Mouse (Mus musculus): ENCODE measurements around the gene Mroh7. TPM values are rescaled to one million over a fixed set of nuclear protein-coding genes. Genes with fewer than 3 reads are reported as not detected.
A peak's percentile ranks its signal among the peaks of the same experiment; 100 is the strongest.

Mroh7 gene
- polyA plus RNA-seq, 1 experiment = 9.7 TPM

DNA sequence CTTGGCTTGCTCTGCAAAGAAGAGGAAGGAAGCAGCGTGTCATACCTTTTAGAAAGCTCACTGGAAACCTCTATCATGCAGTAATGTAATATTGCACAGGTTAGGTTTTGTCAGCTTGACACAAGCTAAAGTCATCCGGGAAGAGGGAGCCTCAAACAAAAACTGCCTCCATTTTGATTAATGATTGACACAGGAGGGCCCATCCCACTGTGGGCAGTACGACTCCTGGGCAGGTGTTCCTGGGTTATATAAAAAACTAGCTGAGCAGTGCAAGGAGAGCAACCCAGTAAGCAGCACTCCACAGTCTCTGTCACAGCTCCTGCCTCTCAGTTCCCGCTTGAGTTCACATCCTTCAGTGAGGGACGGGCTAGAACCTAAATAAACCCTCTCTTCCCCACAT lies 54.0 kb downstream of the Mroh7 start:
- Histone ChIP-seq H3K4me3 (ENCODE audit: insufficient read depth, low read length) (no peak overlapping the region), H3K4me1 (ENCODE audit: control insufficient read depth, insufficient read depth, low read length) (peaks cover 3% of the 10 kb centered on the region; the same call in 1 of the 2 replicates), H3K27ac (ENCODE audit: insufficient read depth, low read length) (no peak overlapping the region)
- TF ChIP-seq CTCF (IDR thresholded peaks at IDR 0.05; ENCODE audit: extremely low read depth, insufficient read depth, low read length) (no peak), POLR2A (IDR thresholded peaks at IDR 0.05; ENCODE audit: extremely low read depth, insufficient read depth, low read length) (no peak)

GRCm38 (mm10) chr4:106666546-106666945 lies 64.2 kb downstream of the Mroh7 start:
- TF ChIP-seq CTCF (IDR thresholded peaks at IDR 0.05; ENCODE audit: extremely low read depth, insufficient read depth, low read length) = no peak
- TF ChIP-seq POLR2A (IDR thresholded peaks at IDR 0.05; ENCODE audit: extremely low read depth, insufficient read depth, low read length) = no peak
- H3K27ac ChIP-seq (ENCODE audit: insufficient read depth, low read length) = no peak overlapping the region
- H3K4me3 ChIP-seq (ENCODE audit: insufficient read depth, low read length) = no peak overlapping the region
- H3K4me1 ChIP-seq (ENCODE audit: control insufficient read depth, insufficient read depth, low read length) = no peaks in the 10 kb centered on the region

DNA sequence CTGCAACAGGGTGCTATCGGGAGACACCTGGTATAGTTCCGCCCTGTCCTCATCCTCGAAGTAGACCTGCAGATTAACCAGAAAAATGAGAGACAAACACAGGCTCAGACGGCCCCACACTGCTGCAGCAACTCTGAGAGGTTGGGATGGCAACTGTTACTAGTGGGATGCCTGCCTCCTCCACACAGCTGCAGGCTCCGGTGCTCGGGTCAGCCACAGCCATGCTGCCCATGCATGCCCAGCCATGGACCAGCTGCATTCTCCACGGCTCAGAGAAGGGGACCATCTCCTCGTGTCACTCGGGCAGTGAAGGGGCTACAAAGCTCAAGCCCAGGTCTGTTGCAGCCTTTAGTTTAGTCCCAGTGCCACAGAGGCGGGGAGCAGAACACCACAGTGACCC lies 65.1 kb downstream of the Mroh7 start:
- no peak overlapping the region for H3K27ac ChIP-seq (ENCODE audit: insufficient read depth, low read length)
- H3K4me1 ChIP-seq (ENCODE audit: control insufficient read depth, insufficient read depth, low read length) = no peaks in the 10 kb centered on the region
- TF ChIP-seq CTCF (IDR thresholded peaks at IDR 0.05; ENCODE audit: extremely low read depth, insufficient read depth, low read length) (no peak), POLR2A (IDR thresholded peaks at IDR 0.05; ENCODE audit: extremely low read depth, insufficient read depth, low read length) (no peak)
- no peak overlapping the region for H3K4me3 ChIP-seq (ENCODE audit: insufficient read depth, low read length)

DNA sequence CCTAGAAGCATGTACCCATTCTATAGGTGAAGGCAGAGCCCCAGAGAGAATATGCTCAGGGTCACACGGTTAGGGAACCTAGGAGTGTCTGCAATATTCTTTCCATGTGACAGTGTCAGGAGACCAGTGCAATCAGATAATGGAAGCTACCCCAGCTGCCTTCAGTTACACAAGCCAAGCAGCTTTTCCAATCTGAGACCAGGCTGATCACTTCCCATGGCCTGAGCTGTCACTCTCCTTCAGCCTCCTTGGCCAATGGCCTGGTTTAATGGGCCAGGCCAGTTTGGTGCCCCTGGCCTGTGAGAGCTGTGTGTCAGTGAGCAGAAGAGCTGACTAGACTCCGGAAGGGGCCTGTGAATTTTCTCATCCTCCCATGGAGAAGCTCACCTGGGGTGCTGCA lies 65.5 kb downstream of the Mroh7 start:
- Histone ChIP-seq H3K4me3 (ENCODE audit: insufficient read depth, low read length) (no peak overlapping the region), H3K4me1 (ENCODE audit: control insufficient read depth, insufficient read depth, low read length) (no peaks in the 10 kb centered on the region), H3K27ac (ENCODE audit: insufficient read depth, low read length) (no peak overlapping the region)
- TF ChIP-seq POLR2A (IDR thresholded peaks at IDR 0.05; ENCODE audit: extremely low read depth, insufficient read depth, low read length) (no peak), CTCF (IDR thresholded peaks at IDR 0.05; ENCODE audit: extremely low read depth, insufficient read depth, low read length) (no peak)

- Histone ChIP-seq H3K4me3 (ENCODE audit: insufficient read depth, low read length) (no peak overlapping the region), H3K4me1 (ENCODE audit: control insufficient read depth, insufficient read depth, low read length) (no peaks in the 10 kb centered on the region), H3K27ac (ENCODE audit: insufficient read depth, low read length) (no peak overlapping the region)
- TF ChIP-seq CTCF (IDR thresholded peaks at IDR 0.05; ENCODE audit: extremely low read depth, insufficient read depth, low read length) (no peak), POLR2A (IDR thresholded peaks at IDR 0.05; ENCODE audit: extremely low read depth, insufficient read depth, low read length) (no peak)
These were observed 66.0 kb downstream of the Mroh7 start for GRCm38 (mm10) chr4:106664697-106665096.

DNA sequence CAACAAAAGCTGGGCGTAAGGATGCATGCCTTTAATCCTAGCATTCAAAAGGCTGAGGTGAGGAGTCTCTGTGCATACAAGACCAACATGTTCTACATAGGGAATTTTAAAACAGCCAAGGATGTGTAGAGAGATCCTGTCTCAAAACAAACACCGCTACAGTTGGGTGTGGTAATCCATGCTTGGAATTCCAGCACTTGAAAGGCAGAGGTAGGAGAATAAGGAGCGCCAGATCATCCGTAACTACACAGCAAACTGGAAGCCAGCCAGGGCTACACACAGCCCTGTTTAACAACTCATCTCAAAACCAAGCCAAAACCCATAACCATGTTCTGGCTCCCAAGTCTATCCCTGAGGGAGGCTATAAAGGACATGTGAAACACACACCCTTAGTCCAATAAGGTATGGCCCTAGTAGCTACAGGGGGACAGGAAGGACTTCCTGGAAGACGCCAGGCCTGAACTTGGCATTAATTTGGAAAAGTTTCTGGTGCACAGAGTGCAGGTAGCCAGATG lies 66.7 kb downstream of the Mroh7 start:
- no peak overlapping the region for H3K4me3 ChIP-seq (ENCODE audit: insufficient read depth, low read length)
- TF ChIP-seq POLR2A (IDR thresholded peaks at IDR 0.05; ENCODE audit: extremely low read depth, insufficient read depth, low read length) (no peak), CTCF (IDR thresholded peaks at IDR 0.05; ENCODE audit: extremely low read depth, insufficient read depth, low read length) (no peak)
- H3K4me1 ChIP-seq (ENCODE audit: control insufficient read depth, insufficient read depth, low read length) = no peaks in the 10 kb centered on the region
- no peak overlapping the region for H3K27ac ChIP-seq (ENCODE audit: insufficient read depth, low read length)

DNA sequence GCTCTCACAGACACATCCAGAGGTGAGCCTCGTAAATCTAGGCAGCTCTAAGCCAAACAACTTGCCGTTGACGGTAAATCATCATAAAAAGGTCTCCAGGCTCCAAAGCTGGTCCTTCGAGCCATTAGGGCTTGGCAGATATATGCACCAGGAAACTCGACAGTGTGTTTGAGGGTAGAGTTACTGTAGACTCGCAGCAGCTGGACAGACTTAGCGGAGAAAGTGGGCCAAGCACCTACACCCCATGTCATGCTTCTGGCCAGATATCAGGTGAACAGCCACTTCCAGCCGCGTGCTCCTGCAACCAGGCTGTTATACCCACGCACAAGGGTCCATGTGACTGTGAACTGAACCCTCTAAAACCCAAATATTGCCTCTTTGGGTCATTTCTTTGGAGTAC lies 75.0 kb downstream of the Mroh7 start:
- peaks cover 3% of the 10 kb centered on the region for H3K4me1 ChIP-seq (ENCODE audit: control insufficient read depth, insufficient read depth, low read length)
- H3K4me3 ChIP-seq (ENCODE audit: insufficient read depth, low read length) = no peak overlapping the region
- no peak overlapping the region for H3K27ac ChIP-seq (ENCODE audit: insufficient read depth, low read length)
- TF ChIP-seq CTCF (IDR thresholded peaks at IDR 0.05; ENCODE audit: extremely low read depth, insufficient read depth, low read length) (no peak), POLR2A (IDR thresholded peaks at IDR 0.05; ENCODE audit: extremely low read depth, insufficient read depth, low read length) (no peak)

DNA sequence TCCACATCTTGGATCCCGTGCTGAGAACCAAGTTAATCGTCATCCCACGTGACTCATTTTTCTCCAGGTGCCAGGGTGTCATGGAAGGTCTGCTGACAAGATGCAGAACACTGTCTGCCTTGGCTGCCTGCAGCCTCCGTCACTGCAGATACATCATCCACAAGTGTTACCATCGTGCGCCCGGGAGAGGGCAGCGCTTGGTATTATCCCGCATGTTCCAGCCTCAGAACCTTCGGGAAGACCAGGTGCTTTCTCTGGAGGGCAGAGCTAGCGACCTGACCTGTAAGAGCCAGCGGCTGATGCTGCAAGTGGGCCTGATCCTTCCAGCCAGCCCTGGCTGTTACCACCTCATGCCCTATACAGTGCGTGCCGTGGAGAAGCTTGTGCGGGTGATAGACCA lies 77.7 kb downstream of the Mroh7 start:
- TF ChIP-seq POLR2A (IDR thresholded peaks at IDR 0.05; ENCODE audit: extremely low read depth, insufficient read depth, low read length) = no peak
- TF ChIP-seq CTCF (IDR thresholded peaks at IDR 0.05; ENCODE audit: extremely low read depth, insufficient read depth, low read length) = no peak
- no peak overlapping the region for H3K4me3 ChIP-seq (ENCODE audit: insufficient read depth, low read length)
- H3K27ac ChIP-seq (ENCODE audit: insufficient read depth, low read length) = no peak overlapping the region
- H3K4me1 ChIP-seq (ENCODE audit: control insufficient read depth, insufficient read depth, low read length) = peaks cover 3% of the 10 kb centered on the region

GRCm38 (mm10) chr4:106652546-106652945 lies 78.2 kb downstream of the Mroh7 start:
- peaks cover 3% of the 10 kb centered on the region for H3K4me1 ChIP-seq (ENCODE audit: control insufficient read depth, insufficient read depth, low read length)
- no peak for TF ChIP-seq CTCF (IDR thresholded peaks at IDR 0.05; ENCODE audit: extremely low read depth, insufficient read depth, low read length)
- TF ChIP-seq POLR2A (IDR thresholded peaks at IDR 0.05; ENCODE audit: extremely low read depth, insufficient read depth, low read length) = no peak
- no peak overlapping the region for H3K27ac ChIP-seq (ENCODE audit: insufficient read depth, low read length)
- H3K4me3 ChIP-seq (ENCODE audit: insufficient read depth, low read length) = no peak overlapping the region

DNA sequence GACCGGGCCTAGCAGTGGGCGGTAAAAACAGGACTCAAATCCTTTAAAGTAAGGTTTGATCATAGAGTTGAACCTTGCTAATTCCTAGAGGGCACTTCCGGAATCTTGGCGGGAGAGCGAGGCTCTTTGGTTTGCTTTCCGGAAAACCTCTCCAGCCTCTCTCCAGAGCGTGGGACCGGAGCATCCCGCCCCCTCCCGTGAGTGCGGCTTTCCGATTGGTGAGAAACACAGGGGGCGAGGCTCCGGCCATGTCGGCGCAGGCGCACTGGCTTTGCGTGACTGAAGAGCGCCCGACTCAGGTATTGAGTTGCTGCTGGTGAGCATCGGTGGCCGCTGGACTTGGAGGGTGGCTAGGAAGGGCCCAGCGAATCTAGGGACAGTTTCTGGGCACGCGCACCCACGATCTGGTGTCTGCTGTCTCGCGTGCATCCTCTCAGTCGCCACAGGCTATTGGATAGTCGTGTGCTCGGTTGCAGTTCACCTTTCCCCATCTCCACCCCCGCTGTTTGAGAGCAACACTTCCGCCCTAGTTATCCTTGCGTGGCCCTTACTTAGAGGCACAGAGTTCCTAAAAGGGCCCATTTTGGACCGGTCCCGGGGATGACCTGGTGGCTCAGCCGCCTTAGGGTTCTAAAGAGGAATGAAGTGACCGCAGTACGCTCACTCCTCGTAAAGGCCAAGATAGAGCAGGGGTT lies 79.7 kb downstream of the Mroh7 start, which contains the start of gene Pars2:
TSS of gene Pars2 (plus strand) at position 237 of the 695 bp plus-strand sequence.
- peak; percentile 93 for TF ChIP-seq POLR2A (IDR thresholded peaks at IDR 0.05; ENCODE audit: extremely low read depth, insufficient read depth, low read length)
- TF ChIP-seq CTCF (IDR thresholded peaks at IDR 0.05; ENCODE audit: extremely low read depth, insufficient read depth, low read length) = no peak
- peaks cover 3% of the 10 kb centered on the region for H3K4me1 ChIP-seq (ENCODE audit: control insufficient read depth, insufficient read depth, low read length)
- H3K27ac ChIP-seq (ENCODE audit: insufficient read depth, low read length) = no peak within 1 kb of the TSS
- H3K4me3 ChIP-seq (ENCODE audit: insufficient read depth, low read length) = peak within 1 kb of the TSS; percentile 68

Data from cortical plate, adult 2 months (tissue).